Mouse (Mus musculus) layer of hippocampus, adult 11-12 months (tissue): ENCODE measurements around the gene Gm17087.

Source experiments
- DNase-seq: peaks from one replicate; pipeline ENCODE4 v3.0.0; 2022; ENCODE audit warnings: low spot score

Gm17087 gene

GRCm38 (mm10) chr17:8566850-8567249 is at the start of gene Gm17087:
Gene Gm17087 (minus strand): TSS chr17:8566950.
- no peak for DNase-seq

GRCm38 (mm10) chr17:8613882-8614551 is 47.3 kb upstream of the Gm17087 start:
- DNase-seq, result peak; percentile 94

GRCm38 (mm10) chr17:8611916-8612315 is 45.2 kb upstream of the Gm17087 start:
- no peak for DNase-seq

- no peak for DNase-seq
Measured at GRCm38 (mm10) chr17:8606695-8607094, 39.9 kb upstream of the Gm17087 start.

GRCm38 (mm10) chr17:8605921-8606320 is 39.2 kb upstream of the Gm17087 start:
- DNase-seq, result no peak

GRCm38 (mm10) chr17:8602976-8603375 is 36.2 kb upstream of the Gm17087 start:
- DNase-seq, result no peak

GRCm38 (mm10) chr17:8597790-8598189 is 31.0 kb upstream of the Gm17087 start:
- peak; percentile 79 for DNase-seq

GRCm38 (mm10) chr17:8592427-8593277 is 25.9 kb upstream of the Gm17087 start:
- peak; percentile 81 for DNase-seq

GRCm38 (mm10) chr17:8581579-8581978 is 14.8 kb upstream of the Gm17087 start:
- peak; percentile 19 for DNase-seq

- peak; percentile 48 for DNase-seq
Measured at GRCm38 (mm10) chr17:8580360-8580759, 13.6 kb upstream of the Gm17087 start.

GRCm38 (mm10) chr17:8573542-8574260 is 7.0 kb upstream of the Gm17087 start:
- DNase-seq, result no peak

- DNase-seq, result no peak
Measured at GRCm38 (mm10) chr17:8562886-8563280, 3.9 kb downstream of the Gm17087 start.

- DNase-seq, result peak; percentile 19
Measured at GRCm38 (mm10) chr17:8562101-8562885, 4.5 kb downstream of the Gm17087 start.

GRCm38 (mm10) chr17:8557926-8558325 is 8.8 kb downstream of the Gm17087 start:
- no peak for DNase-seq

GRCm38 (mm10) chr17:8556223-8556622 is 10.5 kb downstream of the Gm17087 start:
- DNase-seq, result no peak

- no peak for DNase-seq
Measured at GRCm38 (mm10) chr17:8555785-8556184, 11.0 kb downstream of the Gm17087 start.

- no peak for DNase-seq
Measured at GRCm38 (mm10) chr17:8554219-8554618, 12.5 kb downstream of the Gm17087 start.

- DNase-seq, result no peak
Measured at GRCm38 (mm10) chr17:8553601-8554000, 13.1 kb downstream of the Gm17087 start.

- DNase-seq, result no peak
Measured at GRCm38 (mm10) chr17:8552346-8553035, 14.3 kb downstream of the Gm17087 start.

GRCm38 (mm10) chr17:8551641-8552040 is 15.1 kb downstream of the Gm17087 start:
- no peak for DNase-seq

GRCm38 (mm10) chr17:8548733-8549132 is 18.0 kb downstream of the Gm17087 start:
- DNase-seq, result no peak
